Mouse (Mus musculus): ENCODE data around the gene Ergic2.

Gene Ergic2

GRCm38 (mm10) chr6:148211897-148212680, at the start of gene Ergic2:
Ergic2 (minus strand) TSS chr6:148212374.
- DNase-seq, result peak; percentile 99

DNA sequence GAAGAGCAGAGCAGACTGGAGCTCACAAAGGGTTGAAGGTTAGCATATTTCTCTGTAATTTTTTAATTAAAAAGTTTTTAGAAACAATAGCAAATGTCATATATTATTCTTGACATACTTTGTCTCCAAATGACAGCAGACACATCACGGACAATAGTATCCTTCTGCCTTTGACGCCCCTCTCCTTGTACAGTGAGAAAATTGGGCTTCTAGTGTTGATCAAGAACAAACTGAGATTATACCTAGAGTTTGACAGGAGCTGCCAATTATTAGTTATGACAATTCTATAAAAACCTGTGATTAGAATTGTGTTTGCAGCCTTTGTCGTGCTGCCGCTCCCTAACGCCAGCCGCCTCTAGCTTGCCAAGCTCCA, 48.5 kb upstream of the Ergic2 start:
- no peak for DNase-seq

GRCm38 (mm10) chr6:148259979-148260728, 48.0 kb upstream of the Ergic2 start:
- DNase-seq, result no peak

DNA sequence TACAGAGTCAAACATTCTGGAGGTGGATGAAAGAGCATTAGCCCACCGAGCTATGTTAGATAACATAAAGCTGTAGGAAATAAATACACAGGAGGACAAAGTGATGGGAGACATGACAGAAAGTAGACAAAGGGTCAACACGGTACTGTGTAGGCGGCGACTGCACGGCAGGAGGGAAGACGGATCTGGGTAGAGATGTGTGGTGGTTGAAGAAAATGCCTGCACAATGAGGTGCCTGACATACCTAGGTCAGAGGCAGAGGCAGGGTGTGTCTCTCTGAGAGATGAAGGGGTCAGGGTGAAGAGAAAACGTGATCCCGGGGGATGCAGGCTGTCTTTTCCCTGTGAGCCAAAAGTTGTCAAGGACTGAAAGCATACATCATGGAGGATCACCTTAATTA, 46.9 kb upstream of the Ergic2 start:
- DNase-seq, result no peak

GRCm38 (mm10) chr6:148257805-148258204, 45.6 kb upstream of the Ergic2 start:
- no peak for DNase-seq

DNA sequence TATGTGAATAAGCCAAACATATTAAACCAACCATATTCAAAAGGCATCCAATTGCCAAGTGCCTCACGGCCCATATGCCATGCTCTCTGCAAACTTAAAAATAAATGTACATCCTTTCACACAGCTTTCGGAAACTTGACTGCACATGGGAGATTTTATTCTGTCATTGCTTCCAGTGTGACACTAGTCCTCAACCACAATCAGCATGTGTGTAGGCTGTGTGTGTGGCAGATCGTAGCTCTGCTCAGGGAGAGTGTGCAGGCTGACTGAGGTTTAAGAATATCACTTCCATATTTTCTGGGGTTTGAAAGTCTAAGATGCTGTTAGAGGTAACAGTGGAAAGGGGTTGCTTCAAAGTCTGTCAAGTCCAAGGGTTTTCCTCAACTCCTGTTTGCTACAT, 43.9 kb upstream of the Ergic2 start:
- no peak for DNase-seq

DNA sequence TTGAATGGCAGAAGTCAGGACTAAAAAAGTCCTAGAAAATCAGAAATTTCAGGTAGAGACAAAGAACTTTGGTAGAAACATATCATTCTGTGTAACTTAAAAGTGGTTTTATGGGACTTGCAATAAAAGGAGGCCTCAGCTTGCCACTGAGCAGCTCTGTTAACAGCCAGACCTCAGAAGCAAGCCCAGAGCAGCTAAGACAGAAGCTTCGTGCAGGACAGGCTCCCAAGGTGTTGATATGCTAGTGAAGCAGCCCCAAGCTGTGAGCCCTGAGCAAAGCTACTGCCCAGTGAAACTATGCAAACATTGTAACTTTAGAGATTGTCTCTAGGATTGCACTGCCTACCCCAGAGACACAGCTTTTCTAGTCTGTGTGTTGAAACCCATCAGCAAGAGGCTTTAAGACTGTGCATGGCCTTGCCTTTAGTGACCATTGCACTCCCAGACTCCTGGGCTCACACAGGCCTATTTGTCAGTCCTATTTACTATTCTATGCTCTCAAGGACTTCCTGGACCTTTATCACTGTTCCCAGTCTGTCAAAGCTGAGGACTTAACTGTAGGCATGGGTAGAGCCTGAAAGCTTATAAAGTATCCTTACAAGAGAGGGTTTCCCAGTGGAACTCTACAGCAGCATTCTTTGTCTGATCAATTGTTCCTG, 43.4 kb upstream of the Ergic2 start:
- DNase-seq, result no peak

DNA sequence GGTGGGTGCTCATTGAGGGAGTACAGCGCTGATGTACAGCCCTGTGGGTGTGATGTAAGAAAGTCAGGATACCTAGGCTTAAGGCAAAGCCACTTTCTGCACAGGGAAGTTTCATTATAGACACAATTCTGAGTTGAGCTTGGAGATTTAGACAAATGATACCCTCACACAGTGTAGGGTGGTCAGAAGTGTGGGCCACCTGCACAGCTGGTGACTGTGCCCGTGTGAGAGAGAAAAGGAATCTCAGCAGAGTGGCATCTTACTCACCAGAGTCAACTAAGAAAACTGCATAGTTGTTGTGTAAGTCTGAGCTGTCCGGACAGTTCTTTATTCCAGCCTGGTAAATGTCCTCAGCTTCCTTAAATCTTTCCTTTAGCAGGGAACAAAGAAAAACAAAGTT, 37.0 kb upstream of the Ergic2 start:
- DNase-seq, result no peak

DNA sequence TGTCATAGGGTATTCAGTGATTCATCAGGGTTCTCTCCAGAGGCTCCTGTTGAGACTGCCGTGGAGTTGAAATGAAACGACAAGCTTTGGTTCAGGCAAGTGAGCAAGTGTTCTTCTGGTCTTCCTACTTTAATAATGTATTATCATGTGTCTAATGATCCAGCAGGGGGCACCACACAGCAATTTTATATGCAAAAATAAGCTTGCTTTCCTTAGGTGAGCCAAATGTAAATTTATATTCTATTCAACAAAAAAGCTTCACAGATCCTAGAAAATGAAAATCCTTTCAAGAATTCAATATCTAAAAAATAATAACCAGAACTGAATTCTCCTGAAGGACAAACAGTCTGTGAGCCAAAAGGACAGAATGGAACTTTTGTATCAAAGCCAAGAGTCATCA, 36.5 kb upstream of the Ergic2 start:
- peak; percentile 30 for DNase-seq

- no peak for DNase-seq
These were observed 34.4 kb upstream of the Ergic2 start for GRCm38 (mm10) chr6:148246544-148246943.

DNA sequence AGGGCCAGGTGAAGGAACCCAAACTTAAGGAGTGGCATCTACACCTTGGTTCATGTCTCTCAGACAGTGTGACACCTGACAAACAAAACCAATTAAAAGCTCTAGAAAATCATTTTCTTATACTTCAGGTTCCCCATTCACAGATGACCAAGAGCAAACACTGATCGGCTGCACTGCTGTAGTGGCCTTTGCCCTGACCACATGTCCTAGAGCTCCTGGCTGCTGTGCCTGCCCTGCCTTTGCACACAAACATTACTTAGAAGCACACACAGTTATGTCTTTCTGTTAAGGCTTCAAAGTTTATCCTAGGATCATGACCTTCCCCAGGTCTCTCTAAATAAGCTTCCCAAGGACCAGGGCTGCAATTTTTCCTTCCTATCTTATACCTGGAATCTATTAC, 32.7 kb upstream of the Ergic2 start:
- no peak for DNase-seq

- DNase-seq, result no peak
These were observed 30.1 kb upstream of the Ergic2 start for GRCm38 (mm10) chr6:148242304-148242703.

DNA sequence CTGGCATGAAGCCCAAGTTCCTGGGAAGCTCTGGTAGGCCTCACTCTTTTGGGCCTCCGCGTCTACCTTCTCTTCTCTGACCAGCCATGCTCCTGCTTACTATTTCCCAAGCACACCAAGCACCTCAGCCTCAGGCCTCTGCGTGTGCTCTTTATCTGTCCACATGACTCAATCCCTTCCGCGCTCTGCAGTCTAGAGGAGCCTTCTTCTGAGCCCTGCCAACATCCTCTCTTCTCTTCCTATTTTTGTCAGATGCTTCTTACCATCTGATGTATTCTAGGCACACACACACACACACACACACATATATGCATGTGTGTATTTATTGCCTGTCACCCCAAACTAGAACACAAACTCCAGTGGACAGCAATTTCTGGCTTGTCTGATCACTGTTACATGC, 29.5 kb upstream of the Ergic2 start:
- DNase-seq, result no peak

- no peak for DNase-seq
These were observed 27.1 kb upstream of the Ergic2 start for GRCm38 (mm10) chr6:148239311-148239710.

DNA sequence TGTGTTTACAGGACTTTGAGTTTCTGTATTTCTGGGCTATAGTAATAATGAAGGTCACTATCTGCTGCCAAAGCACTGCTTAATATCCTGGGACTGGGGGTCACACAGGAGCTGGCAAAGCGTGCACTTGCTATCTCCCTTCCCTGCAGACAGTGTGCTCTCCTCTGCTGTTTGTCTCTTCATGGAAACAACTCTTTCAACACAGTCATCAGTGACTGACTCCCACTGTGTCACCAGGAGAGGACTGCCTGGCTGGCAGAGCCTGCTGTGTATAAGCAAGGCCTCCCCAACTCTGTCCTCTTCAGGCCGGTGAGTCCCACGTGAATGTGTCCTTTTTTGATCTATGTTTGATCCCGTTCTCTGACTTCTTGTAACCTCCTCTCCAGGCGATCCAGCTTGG, 25.3 kb upstream of the Ergic2 start:
- DNase-seq, result no peak

GRCm38 (mm10) chr6:148234105-148234828, 22.1 kb upstream of the Ergic2 start:
- no peak for DNase-seq

- DNase-seq, result no peak
These were observed 15.4 kb upstream of the Ergic2 start for GRCm38 (mm10) chr6:148227542-148227941.

- DNase-seq, result no peak
These were observed 10.5 kb upstream of the Ergic2 start for GRCm38 (mm10) chr6:148222686-148223085.

DNA sequence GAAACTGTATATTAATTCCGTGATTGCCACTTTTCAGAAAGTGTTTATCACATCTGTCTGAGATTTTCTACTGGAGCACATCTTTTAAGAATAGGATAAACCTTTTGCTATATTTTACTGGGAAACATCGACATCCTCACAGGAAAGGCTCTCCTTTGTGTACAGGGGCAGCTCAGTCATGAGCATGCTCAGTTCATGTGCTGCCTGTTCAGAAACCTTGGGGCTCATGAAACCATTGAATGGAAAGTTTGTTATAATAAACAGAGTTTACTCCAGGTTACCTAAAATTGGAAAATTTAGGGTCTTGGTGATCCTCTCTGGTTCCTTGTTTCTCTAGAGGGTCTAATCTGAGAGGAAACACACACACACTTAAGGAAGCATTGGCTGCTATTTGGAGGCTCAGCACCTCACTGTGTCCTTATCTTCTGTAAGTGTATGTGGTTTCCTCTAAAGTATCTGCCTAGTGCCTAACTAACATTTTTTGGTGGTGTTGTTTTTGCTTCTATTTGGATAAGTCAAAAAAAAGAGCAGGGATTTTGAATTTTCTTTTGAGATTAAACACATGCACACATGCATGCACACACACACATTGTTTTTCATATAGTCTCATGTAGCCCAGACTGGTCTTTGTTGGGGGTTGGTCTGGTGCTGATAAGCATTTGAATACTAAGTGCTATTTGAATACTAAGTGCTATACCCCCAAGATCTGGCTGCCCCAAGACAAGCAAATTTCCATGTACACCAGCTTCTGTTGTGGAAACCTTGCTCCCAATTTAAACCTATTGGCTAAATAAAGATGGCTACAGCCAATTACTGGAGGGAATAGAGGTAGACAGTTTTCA, 6.3 kb upstream of the Ergic2 start:
- DNase-seq, result no peak

DNA sequence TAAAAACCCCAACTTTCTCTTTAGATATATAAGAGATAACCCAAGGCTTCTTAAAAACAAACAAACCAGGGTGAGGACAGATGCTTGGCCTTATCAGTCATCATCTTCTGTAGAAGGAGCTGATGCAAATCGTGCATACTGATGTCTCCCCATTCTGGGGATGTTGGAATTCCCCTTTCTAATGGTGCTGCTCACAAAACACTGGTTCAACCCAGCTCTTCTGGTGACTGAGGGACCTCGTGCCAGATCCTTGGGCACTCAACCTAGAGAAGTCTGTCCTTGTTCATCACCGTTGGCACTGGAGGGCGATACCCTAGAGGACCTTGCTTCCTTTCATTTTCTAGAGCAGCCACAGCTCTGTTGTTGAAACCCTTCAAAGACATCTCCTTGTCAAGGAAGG, 4.6 kb upstream of the Ergic2 start:
- DNase-seq, result no peak

DNA sequence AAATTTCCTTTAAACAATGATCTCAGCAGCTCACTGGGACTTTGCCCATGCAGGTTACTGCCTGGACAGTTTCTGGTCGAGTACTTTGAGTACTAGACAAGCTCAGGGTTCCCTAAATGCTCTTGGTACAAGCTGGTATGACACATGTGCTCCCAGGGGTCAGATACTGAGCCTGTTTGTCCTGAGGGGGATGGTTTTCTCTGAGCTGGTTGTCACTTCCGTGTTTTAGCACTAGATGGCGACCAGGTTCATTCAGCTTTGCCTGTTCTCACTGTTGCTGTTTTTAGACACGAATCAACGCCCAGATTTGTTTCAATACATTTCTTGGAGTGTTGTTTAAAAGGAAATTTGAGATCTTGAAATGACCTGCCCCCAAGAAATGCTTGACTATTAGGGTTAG, 2.6 kb upstream of the Ergic2 start:
- DNase-seq, result peak; percentile 46

DNA sequence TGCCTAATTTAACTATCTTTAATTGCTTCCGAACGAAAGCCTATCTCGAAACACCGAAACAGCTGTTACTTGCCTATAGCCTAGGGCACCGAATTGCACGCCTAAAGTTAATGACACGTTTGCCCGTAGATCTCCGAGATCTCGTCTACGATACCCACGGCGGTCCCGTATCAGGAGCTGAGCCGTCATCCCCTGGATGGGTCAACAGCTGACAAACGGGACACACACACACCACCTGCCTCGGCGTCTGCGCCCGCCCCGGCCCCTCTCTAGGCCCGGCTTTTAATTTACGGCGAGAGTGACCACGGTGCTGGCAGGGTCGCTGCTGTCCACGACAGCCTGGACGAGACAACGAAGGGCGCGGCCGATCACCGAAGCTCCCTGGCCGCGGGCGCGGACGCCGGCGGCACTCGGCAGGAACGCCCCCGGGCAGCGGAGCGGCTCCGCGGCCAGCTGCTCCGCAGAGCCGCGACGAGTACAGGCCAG, 740 bp downstream of the Ergic2 start:
- DNase-seq, result no peak
